Mouse (Mus musculus) adrenal gland, postnatal 14 days (tissue): ENCODE measurements around the gene Gm17174. TPM values are rescaled to one million over a fixed set of nuclear protein-coding genes. Genes with fewer than 3 reads are reported as not detected.
"Not testable (repeated sequence)": the region's sequence is repeated elsewhere in the genome, so short reads cannot be mapped to it uniquely, and the experiment has no call there.

Experiments used
- DNase-seq: peaks from one replicate; pipeline ENCODE4 v3.0.0; 2021; ENCODE audit warnings: mixed read lengths
- long read RNA-seq, 2 experiments: library from polyadenylated mRNA; stranded (forward); transcript quantifications; one replicate each; pipeline ENCODE4 v2.0.0; 2021
- total RNA-seq: library from RNA; stranded (reverse); gene quantifications from 2 replicates; pipeline ENCODE4 v1.2.3, GENCODE M21; 2021

The Gm17174 gene
- not detected in 2 replicates for total RNA-seq
- long read RNA-seq, experiment 1, result 0 reads
- long read RNA-seq, experiment 2, result 0 reads

GRCm38 (mm10) chr14:51592039-51592438, at the start of gene Gm17174:
Gene Gm17174, minus strand, starts transcription at chr14:51592139.
- DNase-seq, result not testable (repeated sequence)

DNA sequence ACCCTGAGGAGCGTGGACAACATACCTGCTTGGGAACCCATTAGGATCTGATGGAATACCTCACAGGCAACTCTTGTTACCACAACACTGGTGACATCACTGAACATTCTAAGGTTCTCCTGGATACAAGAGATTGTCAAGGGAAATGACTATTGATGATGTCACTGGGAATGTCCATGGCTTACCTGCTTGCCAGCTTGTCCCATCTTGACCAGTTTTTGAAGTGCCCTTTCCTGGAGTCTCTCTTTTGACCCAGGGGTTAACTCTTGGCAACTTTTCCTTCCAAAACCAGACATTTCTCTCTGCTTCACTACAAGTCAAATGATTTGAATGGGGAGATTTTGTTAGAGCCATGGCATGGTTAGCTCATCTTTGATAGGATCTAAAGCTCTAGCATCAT, 43.6 kb upstream of the Gm17174 start, which contains the start of gene Gm4181:
Gene Gm4181, minus strand, starts transcription at position 101 of the 400 bp plus-strand sequence.
- not testable (repeated sequence) for DNase-seq

DNA sequence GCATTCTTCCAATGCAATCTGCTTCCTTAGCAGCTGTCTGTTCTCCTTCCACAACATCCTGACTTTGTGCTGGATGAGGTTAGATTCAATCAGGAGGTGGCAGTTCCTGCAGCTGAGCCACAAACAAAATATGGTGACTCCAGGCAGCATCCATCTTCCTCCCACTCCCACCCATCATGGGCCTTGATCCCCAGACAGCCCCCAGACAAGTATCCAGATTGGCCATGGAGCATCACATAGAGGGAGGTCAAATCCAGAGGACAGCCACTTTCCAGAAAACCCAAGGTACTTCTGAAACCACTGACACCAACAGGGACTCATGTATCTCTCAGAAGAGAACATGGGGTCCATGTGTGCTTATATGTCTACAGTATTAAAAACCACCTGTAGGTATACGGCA, 40.5 kb upstream of the Gm17174 start:
- DNase-seq, result peak; percentile 4

GRCm38 (mm10) chr14:51611210-51611609, 19.3 kb upstream of the Gm17174 start, which contains the start of gene Gm17078:
Gene Gm17078, minus strand, starts transcription at chr14:51611310.
- DNase-seq, result no peak

DNA sequence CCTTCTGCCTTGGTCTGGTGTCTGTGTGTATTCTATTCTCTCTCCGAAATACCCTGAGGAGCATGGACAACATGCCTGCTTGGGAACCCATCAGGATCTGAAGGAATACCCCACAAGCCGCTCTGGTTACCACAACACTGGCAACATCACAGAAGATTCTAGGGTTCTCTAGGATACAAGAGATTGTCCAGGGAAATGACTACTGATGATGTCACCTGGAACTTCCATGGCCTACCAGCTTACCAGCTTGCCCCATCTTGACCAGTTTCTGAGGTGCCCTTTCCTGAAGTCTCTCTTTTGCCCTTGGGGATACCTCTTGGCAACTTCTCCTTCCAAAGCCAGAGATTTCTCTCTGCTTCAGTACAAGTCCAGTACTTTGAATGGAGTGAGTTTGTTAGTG, 18.0 kb downstream of the Gm17174 start, which contains the start of gene Gm17175:
Gene Gm17175, minus strand, starts transcription at position 101 of the 400 bp plus-strand sequence.
- DNase-seq, result not testable (repeated sequence)

DNA sequence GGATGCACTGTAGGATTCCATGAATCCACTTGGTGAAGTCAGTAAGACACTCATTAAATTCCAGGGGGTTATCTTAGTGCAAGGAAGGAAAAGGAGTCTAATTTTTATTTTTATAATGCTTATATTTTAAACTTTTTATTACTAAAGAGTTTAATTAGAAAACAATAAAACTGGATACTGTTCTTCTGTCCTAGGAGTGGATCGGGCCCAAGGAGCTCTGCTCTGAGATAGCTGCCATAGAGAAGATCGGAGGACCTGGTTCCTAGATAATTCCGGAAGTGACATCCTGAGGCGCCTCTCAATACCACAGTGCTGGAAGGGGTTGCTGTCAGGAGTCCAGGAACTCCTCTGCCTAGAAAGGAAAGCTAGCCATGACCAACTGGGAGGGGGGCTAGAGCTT, 39.4 kb downstream of the Gm17174 start, which contains the start of gene Gm5622:
Gene Gm5622, plus strand, starts transcription at position 301 of the 400 bp plus-strand sequence.
- DNase-seq, result no peak

Other genes starting within 250 kb of the Gm17174 start
- not detected in 2 replicates for gene Gm7247, start 230.4 kb downstream of the Gm17174 start, total RNA-seq
- not detected in 2 replicates for gene Vmn2r88, start 181.3 kb downstream of the Gm17174 start, total RNA-seq
- not detected in 2 replicates for gene Vmn2r89, start 140.3 kb downstream of the Gm17174 start, total RNA-seq
- gene Gm5622, start 39.3 kb downstream of the Gm17174 start, total RNA-seq, result not detected in 2 replicates
- not detected in 2 replicates for gene Gm17175, start 18.1 kb downstream of the Gm17174 start, total RNA-seq
- gene Gm17078, start 19.2 kb upstream of the Gm17174 start, total RNA-seq, result not detected in 2 replicates
- not detected in 2 replicates for gene Gm4181, start 43.5 kb upstream of the Gm17174 start, total RNA-seq
- not detected in 2 replicates for gene Gm17079, start 103.3 kb upstream of the Gm17174 start, total RNA-seq
- not detected in 2 replicates for gene Gm5800, start 125.0 kb upstream of the Gm17174 start, total RNA-seq
- not detected in 2 replicates for gene Ang4, start 181.5 kb upstream of the Gm17174 start, total RNA-seq
- not detected in 2 replicates for gene AY358078, start 207.9 kb upstream of the Gm17174 start, total RNA-seq